Mouse (Mus musculus) adrenal gland, adult 18-20 months (tissue): ENCODE results near the gene Plcb3. TPM values are rescaled to one million over a fixed set of nuclear protein-coding genes. Genes with fewer than 3 reads are reported as not detected.
A peak's percentile ranks its signal among the peaks of the same experiment; 100 is the strongest.

ENCODE experiments used
- DNase-seq, 2 experiments: peaks; one replicate each; pipeline ENCODE4 v3.0.0; 2021 to 2022; ENCODE audit warnings: low spot score in 2 of 2
- microRNA-seq, 2 experiments: library from miRNA; unstranded; fragments of <30 nt; microRNA quantifications; one replicate each; pipeline ENCODE4 v1.2.0; 2021; ENCODE audit warnings: borderline number of aligned reads in 2 of 2
- total RNA-seq, 2 experiments: library from RNA; stranded (reverse); gene quantifications; 1 replicate in 1 of 2; 2 replicates in 1 of 2; pipeline ENCODE4 v1.2.3; 2021

Gene Plcb3
- total RNA-seq, 2 experiments from 2014 or later: 34.1 to 43.9 TPM

- no peak for DNase-seq
Observed at GRCm38 (mm10) chr19:6907811-6908540, 68.3 kb downstream of the Plcb3 start.

DNA sequence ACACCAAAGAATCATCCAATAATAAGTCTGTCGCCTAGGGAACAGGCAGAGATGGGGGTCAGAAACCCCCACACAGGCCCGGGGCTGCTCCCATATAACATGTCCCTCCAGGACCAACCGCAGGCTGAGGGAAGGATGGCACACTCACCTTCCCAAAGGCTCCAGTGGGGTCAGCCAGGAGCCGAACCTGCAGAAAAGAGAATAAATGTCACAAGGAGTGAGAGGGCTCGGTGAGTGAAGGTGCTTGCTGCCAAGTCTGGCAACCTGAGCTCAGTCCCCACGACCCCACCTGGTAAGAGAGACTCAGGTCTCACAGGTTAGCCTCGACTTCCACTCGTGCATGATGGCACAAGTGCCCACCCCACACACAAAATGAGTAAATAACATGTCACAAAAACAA lies 69.2 kb downstream of the Plcb3 start:
- peak in 1 of 2 experiments; percentile 15 for DNase-seq

DNA sequence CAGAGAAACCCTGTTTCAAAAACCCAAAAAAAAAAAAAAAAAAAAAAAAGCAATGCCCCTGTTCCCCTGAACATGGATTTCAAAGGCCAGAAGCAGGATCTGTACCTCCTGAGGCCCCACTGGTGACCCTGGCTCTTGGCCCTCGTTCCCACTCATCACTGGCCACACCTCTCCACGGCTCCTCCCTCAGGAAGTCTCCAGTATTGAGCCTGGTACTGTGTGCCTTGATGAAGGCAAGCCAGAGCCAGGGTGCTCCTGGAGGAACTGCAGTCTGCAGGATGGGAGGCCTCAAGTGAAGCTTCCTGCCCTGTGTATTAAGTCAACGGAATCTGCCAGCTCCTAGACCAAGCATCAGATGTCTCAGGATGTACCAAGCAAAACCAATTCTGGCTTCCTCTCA lies 70.1 kb downstream of the Plcb3 start:
- no peak for DNase-seq

GRCm38 (mm10) chr19:6905498-6906159 lies 70.6 kb downstream of the Plcb3 start:
- DNase-seq: no peak

- no peak for DNase-seq
Observed at GRCm38 (mm10) chr19:6904846-6905245, 71.4 kb downstream of the Plcb3 start.

- no peak for DNase-seq
Observed at GRCm38 (mm10) chr19:6903031-6903430, 73.2 kb downstream of the Plcb3 start.

Small RNA genes within 50 kb of the gene (microRNA-seq; reads per million reads assigned to microRNA genes)
- 6.1 to 8.6 reads per million in 2 experiments for gene Mir6990

Other genes with a start within 250 kb of the Plcb3 start
- gene Rps6ka4, start 135.8 kb downstream of the Plcb3 start, total RNA-seq: 10 to 100 TPM; 23.2 to 25.3 TPM
- 1 to 10 TPM; 2.0 TPM for gene Ccdc88b, start 118.3 kb downstream of the Plcb3 start, total RNA-seq
- 100 to 1,000 TPM in 1 of 2 experiments, 10 to 100 TPM in 1; 83.2 to 110 TPM for gene Trmt112, start 66.8 kb downstream of the Plcb3 start, total RNA-seq
- 100 to 1,000 TPM; 303 to 375 TPM for gene Prdx5, start 66.4 kb downstream of the Plcb3 start, total RNA-seq
- gene Esrra, start 54.7 kb downstream of the Plcb3 start, total RNA-seq: 10 to 100 TPM; 38.7 to 63.0 TPM
- gene Catsperz, start 51.1 kb downstream of the Plcb3 start, total RNA-seq: 1 to 10 TPM in 1 of 2 experiments, not detected in 1; 1.2 TPM
- gene Kcnk4, start 42.0 kb downstream of the Plcb3 start, total RNA-seq: under 1 TPM; 0.23 to 0.35 TPM
- 10 to 100 TPM; 45.5 to 46.0 TPM for gene Bad, start 34.6 kb downstream of the Plcb3 start, total RNA-seq
- gene Gpr137, start 34.0 kb downstream of the Plcb3 start, total RNA-seq: 10 to 100 TPM; 56.4 to 56.8 TPM
- 100 to 1,000 TPM; 160 to 199 TPM for gene Ppp1r14b, start 1.5 kb downstream of the Plcb3 start, total RNA-seq
- gene Fkbp2, start 4.0 kb upstream of the Plcb3 start, total RNA-seq: 100 to 1,000 TPM in 1 of 2 experiments, 10 to 100 TPM in 1; 86.9 to 104 TPM
- 100 to 1,000 TPM in 1 of 2 experiments, 10 to 100 TPM in 1; 84.3 to 164 TPM for gene Vegfb, start 11.2 kb upstream of the Plcb3 start, total RNA-seq
- 10 to 100 TPM; 43.4 to 50.0 TPM for gene Dnajc4, start 16.1 kb upstream of the Plcb3 start, total RNA-seq
- gene Nudt22, start 19.6 kb upstream of the Plcb3 start, total RNA-seq: 10 to 100 TPM; 21.5 to 24.7 TPM
- 10 to 100 TPM; 11.4 to 15.4 TPM for gene Trpt1, start 19.7 kb upstream of the Plcb3 start, total RNA-seq
- gene Fermt3, start 43.0 kb upstream of the Plcb3 start, total RNA-seq: 1 to 10 TPM; 7.4 to 8.7 TPM
- 100 to 1,000 TPM; 284 to 378 TPM for gene Stip1, start 63.5 kb upstream of the Plcb3 start, total RNA-seq
- gene Macrod1, start 80.3 kb upstream of the Plcb3 start, total RNA-seq: 10 to 100 TPM; 62.4 to 77.9 TPM
- gene Flrt1, start 129.3 kb upstream of the Plcb3 start, total RNA-seq: 1 to 10 TPM; 2.1 to 9.3 TPM
- gene Otub1, start 229.8 kb upstream of the Plcb3 start, total RNA-seq: 100 to 1,000 TPM in 1 of 2 experiments, 10 to 100 TPM in 1; 96.7 to 125 TPM
- 1,000 to 10,000 TPM; 1,005 to 1,597 TPM for gene Cox8a, start 241.1 kb upstream of the Plcb3 start, total RNA-seq